Mouse (Mus musculus): ENCODE data around the gene Tas2r119.
"Not testable (repeated sequence)": the region's sequence is repeated elsewhere in the genome, so short reads cannot be mapped to it uniquely, and the experiment has no call there.

Tas2r119 gene

GRCm38 (mm10) chr15:32176989-32177388, at the start of gene Tas2r119:
Gene Tas2r119, plus strand, starts transcription at chr15:32177289.
- no peak for DNase-seq (ENCODE audit: low spot score in 2 of 2)

DNA sequence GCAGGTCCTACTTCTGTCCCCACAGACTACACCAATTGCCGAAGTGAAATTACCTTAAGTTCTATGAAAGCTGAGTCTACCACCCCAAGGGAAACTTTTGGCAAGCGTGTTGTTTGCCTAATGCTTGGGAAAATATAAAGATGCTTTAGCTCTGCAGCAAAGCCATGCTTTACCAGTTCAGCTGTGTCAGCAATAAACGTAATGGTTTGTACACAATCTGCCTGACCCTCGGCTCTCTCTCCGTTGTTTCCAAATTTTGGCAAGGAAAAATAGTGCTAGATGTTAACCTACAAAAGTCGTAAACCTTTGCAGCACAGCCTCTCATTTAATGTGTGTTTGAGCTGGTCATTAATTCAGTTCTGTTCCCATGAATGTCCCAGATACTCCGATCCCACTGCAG, 44.8 kb upstream of the Tas2r119 start:
- DNase-seq (ENCODE audit: low spot score in 2 of 2), result no peak

DNA sequence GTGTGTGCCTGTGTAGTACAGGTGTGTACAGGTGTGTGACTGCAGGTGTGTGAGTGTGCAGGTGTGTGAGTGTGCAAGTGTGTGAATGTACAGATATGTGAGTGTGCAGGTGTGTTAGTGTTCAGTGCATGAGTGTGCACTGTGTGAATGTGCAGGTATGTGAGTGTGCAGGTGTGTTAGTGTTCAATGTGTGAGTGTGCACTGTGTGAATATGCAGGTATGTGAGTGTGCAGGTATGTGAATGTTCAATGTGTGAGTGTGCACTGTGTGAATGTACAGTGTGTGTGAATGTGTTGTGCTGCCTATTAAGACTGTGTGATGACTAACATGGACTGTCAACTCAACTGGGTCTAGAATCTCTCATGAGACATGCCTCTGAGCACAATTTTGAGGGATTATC, 35.4 kb upstream of the Tas2r119 start:
- no peak for DNase-seq (ENCODE audit: low spot score in 2 of 2)

- DNase-seq (ENCODE audit: low spot score in 2 of 2), result no peak
Observed at GRCm38 (mm10) chr15:32144269-32144668, 32.8 kb upstream of the Tas2r119 start.

- DNase-seq (ENCODE audit: low spot score in 2 of 2), result no peak
Observed at GRCm38 (mm10) chr15:32153404-32153803, 23.7 kb upstream of the Tas2r119 start.

DNA sequence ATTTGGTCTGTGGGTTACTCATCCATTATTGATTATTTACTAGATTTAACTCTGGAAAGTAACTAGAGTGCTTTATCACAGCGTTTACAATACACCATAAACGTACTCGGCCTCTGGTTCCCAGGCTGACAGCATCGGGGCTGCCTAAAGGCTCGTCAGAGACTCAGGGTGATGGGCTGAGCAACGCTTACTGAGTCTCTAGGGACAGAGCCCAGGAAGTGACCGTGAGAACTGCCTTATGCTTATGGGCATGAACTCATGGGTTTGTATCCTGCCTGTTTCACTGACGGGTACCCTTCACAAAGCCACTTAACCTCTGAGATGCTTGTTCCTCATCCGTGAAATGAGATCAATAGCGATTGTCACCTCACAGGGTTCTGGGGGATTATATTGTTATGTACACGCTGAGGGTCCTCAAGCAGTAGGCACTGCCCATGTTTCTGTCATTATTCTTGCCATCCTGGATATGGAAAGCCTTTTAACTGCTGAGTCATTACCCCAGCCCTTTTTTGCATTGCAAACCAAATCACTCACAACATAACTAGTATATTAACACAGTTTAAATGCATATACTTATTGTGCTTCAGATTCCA, 23.1 kb upstream of the Tas2r119 start:
- DNase-seq (ENCODE audit: low spot score in 2 of 2), result no peak

DNA sequence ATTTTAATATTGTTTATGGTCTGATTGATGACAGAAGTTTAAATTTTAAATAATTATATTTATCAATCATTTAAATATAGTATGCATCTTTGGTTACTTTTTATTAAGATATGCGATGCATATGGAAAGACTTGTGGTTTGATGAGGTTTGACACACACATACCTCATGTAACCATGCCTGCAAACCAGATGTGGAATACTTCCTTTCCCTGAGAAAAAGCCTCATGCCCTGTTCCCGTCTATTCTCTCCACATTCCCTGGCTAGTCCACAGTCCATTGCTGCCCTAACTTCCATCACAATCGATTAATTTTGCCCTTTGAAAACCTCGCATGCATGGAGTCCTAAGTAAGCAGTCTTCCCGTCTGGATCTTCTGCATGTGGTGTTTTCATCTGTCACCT, 21.0 kb upstream of the Tas2r119 start:
- DNase-seq (ENCODE audit: low spot score in 2 of 2), result no peak

GRCm38 (mm10) chr15:32160281-32160680, 16.8 kb upstream of the Tas2r119 start:
- DNase-seq (ENCODE audit: low spot score in 2 of 2), result no peak

DNA sequence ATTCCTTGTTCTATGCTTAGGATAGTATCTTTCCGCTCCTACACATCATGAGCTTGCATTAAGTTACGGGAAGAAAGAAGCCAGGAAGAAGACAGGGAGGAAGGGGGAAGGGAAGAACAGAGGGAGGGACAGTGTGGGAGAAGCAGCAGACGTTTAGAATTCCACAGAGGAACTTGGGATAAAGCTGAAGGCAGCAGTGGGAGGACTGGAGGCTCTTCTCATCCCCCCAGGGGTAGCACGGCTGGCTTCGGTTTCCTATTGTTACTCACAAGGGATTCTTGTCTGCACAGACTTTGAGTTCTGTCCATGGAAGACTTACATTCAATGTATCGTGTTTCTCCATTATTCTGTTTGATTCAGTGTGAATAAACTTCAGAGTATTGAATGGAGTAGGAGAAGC, 5.3 kb upstream of the Tas2r119 start:
- DNase-seq (ENCODE audit: low spot score in 2 of 2), result peak; percentile 9 to 12

DNA sequence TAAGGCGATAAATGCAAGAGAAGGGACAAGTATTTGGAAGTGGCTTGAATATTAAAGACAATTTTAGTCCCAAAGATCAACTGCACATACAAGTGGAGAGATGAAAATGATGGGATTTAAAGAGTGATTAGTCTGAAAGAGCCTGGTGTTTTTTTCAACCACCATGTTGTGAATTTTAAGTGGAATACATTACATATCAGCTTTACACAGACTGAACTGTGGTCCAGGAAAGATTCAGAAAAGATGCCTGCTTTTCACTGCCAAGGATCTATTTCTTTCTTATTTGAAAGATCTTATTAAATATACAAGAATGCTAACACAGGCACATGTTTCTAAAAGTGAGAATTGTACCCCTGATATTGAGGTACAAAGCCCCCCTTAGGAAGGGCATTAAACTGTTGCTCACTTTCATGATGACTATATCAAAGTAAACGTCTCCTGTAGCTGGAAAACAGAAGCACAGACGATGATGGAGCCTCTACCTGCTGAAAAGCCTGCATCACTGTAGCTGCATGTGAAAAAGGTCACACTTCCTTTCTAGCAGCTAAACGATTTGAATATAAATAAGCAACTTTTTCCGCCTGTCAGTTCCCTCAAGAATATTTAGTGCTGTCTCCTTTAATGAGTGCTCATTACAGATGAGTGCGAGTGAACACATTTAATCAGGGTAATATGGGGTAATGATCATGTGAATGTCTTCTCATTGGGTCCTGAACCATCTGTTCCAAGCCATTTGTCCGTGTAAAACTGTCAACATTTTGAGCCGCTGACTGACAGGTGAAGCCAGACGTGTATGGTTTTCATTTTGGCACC, 4.7 kb upstream of the Tas2r119 start:
- DNase-seq (ENCODE audit: low spot score in 2 of 2), result no peak

- no peak for DNase-seq (ENCODE audit: low spot score in 2 of 2)
Observed at GRCm38 (mm10) chr15:32172988-32173329, 4.1 kb upstream of the Tas2r119 start.

DNA sequence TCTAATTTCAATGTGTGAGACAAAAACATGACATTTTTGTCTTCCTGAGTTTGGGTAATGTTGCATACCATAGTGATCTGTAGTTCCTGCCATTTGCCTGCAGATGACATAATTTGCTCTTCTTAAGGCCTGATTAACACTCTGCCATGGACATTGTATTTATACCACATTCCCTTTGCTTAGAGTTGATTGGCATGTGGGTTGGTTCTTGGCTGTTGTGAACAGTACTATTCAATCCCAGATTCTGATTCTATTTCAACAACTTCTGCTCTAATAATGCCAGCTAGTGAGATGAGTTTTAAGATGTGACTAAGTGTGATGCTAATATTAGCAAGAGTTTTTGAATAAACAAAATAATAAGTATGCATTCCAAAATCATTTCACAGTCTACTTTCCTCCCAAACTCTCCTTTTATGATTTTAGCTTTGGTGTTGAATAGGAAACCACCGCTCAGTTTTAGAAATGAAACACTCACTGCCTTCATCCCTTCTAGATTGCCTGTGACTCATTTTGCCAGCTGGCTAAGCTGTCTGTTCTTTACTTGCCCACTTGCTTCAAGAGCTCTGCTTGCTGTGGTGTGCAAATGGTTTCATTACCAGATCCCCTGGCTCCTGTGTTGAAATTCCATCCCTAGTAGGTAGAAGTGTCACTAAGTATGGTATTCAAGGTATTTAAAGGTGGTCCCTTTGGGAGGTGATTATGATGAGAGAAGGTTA, 3.1 kb downstream of the Tas2r119 start:
- peak; percentile 39 to 68 for DNase-seq (ENCODE audit: low spot score in 2 of 2)

- no peak for DNase-seq (ENCODE audit: low spot score in 2 of 2)
Observed at GRCm38 (mm10) chr15:32182026-32182425, 4.9 kb downstream of the Tas2r119 start.

DNA sequence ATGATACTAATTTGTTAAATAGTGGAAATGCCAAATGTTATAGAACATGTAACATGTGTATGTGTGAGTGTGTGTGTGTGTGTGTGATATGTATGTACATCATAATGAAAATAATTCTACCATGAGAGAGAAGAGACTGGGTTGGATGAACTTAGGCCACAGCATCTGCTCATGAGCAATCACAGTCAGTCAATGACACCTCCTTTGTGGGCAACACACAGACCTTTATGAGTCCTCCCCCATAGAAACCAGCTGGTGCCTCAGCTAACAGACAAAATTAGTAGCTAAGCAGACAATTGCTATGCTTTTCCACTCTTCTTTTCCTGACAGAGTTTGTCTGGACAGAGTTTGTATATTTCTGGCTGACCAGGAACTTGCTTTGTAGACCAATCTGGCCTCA, 7.9 kb downstream of the Tas2r119 start:
- DNase-seq (ENCODE audit: low spot score in 2 of 2), result no peak

DNA sequence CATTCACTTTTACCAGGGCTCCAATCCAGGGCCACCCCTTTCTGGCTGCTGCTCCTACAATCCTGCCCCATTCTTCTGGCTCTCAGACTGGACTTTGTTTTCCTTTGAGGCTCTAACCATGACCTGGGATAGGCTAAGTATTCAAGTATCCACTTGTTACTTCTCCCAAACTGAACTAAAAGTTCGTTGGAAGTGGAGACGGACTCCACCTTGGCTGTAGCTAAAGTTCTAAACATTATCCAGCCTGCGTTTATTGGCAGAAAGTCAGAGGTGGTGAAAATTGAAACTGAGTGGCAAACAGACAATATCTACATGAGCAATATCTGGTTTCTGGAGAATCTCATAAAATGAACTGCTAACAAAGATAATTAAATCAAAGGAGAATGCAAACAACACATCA, 12.8 kb downstream of the Tas2r119 start:
- no peak for DNase-seq (ENCODE audit: low spot score in 2 of 2)

DNA sequence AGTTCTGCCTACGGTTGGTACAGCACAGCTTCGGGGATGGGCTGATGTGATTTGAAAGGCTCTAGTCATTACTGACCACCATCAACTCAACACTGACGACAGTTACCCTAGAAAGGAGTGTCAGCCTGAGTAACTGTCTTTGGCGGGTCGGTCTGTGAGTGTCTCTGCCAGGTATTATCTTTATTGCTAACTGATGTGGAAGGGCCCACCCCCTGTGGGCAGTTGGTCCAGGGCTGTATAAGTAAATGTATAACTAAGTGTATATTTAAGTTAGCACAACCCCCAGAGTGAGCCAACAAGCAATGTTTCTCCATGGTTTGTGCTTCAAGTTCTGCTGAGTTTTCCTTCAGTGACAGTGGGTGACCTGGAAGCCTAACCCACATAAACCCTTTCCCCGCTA, 13.3 kb downstream of the Tas2r119 start:
- DNase-seq (ENCODE audit: low spot score in 2 of 2), result no peak

DNA sequence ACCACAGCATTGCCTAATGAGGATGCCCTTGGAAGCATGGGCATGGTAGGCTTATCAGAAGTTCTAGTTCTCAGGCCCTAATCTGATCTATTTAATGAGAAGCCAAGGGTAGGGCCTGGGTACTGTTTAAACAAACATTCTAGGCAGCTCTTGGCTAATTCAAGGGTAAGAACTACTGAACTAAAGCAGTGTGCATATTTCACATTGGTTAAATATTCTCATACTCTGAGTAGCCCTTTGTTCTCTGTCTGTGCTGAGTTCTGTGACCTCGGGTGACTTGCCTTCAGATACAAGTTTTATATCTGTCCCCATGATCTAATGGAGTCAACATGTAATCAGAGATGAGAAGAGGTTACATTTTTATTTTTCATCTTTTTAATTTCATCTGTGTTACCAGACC, 15.9 kb downstream of the Tas2r119 start:
- DNase-seq (ENCODE audit: low spot score in 2 of 2), result no peak

DNA sequence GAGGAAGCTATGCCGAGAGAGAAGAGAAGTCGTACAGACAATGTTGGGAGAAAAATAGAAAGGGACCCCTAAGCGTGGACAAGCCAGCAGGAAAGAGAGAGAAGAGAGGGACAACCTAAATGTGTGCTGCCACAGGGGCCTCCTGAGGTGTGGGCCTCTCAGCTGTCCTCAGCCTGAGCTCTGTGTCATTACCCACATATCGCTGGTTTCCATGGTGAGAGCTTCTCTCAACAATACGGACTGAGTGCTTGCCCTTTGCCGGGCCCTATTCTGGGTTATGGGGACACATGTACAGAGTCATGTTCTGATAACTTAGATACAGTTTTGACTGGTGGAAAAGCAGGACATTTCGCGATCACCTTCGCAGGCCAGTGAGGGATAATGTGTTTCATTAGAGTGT, 21.0 kb downstream of the Tas2r119 start:
- no peak for DNase-seq (ENCODE audit: low spot score in 2 of 2)

DNA sequence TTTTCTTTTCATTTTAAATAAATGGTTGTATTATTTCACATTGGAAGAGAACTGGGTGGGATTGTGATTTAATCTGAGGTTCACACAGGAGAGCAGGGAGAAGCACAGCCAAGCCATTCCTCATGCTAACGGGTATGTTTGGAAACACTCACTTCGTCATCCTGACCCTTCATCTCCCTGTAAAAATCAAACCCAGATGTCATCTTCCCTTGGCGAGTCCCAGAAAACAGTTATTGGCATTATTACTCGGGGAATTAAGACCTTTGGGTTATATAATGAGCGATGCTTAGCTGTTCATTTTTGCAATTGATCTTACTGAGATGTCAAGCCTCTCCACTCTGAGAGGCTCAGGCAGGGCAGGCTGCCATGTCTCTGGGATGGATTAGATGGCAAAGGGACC, 21.5 kb downstream of the Tas2r119 start:
- DNase-seq (ENCODE audit: low spot score in 2 of 2), result no peak

DNA sequence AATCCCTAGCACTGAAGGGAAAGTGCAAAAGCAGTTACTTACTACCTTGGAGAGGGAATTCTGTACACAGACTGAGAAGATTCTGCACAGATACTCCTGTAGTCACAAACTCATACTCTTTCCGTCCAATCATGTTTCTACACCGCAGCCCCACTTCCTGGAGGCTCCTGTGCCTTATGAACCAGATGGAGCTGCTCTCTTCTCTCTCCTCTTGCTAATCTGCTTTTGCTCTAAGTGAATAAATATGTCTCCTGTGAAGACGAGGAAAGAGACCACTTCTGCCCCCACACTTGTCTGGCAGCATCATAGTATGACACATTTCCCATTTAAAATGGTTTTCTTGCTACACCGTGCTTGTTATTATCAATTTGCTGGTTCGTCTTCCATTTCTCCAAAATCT, 26.2 kb downstream of the Tas2r119 start:
- peak; percentile 10 to 18 for DNase-seq (ENCODE audit: low spot score in 2 of 2)

GRCm38 (mm10) chr15:32204908-32205307, 27.8 kb downstream of the Tas2r119 start:
- DNase-seq (ENCODE audit: low spot score in 2 of 2), result peak; percentile 47 to 51

DNA sequence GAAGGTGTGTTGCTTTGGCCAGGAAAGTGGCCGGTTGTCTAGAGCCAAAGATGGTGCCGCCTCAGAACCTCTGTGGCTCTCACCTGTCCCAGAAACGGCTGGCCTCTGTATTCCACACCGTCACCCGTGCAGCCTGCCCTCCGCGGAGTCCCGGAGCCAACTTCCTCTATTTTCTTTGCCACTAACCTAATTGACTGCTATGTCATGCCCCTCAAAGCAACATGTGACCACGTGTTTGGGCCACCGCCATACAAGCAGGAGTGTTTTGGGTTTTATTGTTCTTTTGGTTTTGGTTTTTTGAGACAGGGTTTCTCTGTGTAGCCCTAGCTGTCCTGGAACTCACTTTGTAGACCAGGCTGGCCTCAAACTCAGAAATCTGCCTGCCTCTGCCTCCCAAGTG, 37.6 kb downstream of the Tas2r119 start:
- DNase-seq (ENCODE audit: low spot score in 2 of 2), result not testable (repeated sequence)

DNA sequence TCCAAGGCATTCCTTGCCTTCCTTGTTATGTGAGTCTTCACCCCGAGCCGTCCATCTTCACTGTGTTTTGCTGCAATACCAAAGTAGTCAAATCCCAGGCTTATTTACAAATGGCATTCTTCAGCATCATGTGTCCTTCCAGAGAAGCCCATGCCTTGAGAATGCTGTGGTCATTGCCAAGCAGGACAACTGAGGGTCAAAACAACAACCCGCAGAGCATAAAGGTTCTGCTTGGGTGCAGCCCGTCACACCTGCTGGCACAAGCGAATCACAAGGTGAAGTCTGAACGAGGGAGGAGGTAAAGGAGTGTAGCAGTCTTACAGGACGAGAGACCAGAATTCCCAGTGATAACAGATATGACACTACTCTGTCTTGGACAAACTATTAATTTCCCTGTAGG, 45.9 kb downstream of the Tas2r119 start:
- DNase-seq (ENCODE audit: low spot score in 2 of 2), result no peak
